Mouse (Mus musculus) megakaryocyte-erythroid progenitor cell, adult 5-6 weeks (primary cell): ENCODE results near the gene Lmo3. TPM values are rescaled to one million over a fixed set of nuclear protein-coding genes. Genes with fewer than 3 reads are reported as not detected.

ENCODE experiments used
- ATAC-seq: replicated peaks from 2 replicates; pipeline ENCODE4 v1.8.0; 2016; ENCODE audit warnings: mild to moderate bottlenecking, inconsistent platforms; ENCODE audit not compliant: severe bottlenecking, poor library complexity, low FRiP score, low TSS enrichment
- total RNA-seq, 2 experiments: library from RNA; stranded (forward) in 1 of 2; stranded (reverse) in 1 of 2; fragments of 200-1000, 215-1000 nt in 1 of 2; fragments of >200 nt in 1 of 2; fragmentation: Nextera tagmentation in 1 of 2; gene quantifications; 2 replicates each; pipeline ENCODE4 v1.2.3; 2014 to 2017

Lmo3 gene
- total RNA-seq, 2 experiments from 2014 or later: not detected

DNA sequence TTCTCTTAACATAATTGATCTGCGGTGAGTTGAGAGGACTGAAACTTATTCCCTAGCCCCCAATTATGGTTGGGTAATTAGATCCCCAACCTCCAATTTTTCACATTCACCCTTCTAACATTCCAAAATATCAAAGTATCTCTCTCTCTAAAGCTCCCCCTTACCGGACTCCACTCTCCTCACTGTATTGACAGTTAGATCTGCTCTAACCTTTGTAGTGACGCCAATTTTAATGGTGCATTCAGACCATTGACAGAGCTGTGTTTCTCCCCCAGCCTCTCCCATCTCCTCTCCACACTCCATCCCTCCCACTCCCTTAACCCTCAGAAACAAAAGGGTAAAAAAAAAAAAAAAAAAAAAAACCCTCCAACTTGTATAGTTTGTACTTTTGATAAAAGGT is 154.9 kb downstream of the Lmo3 start:
- ATAC-seq: no peak

DNA sequence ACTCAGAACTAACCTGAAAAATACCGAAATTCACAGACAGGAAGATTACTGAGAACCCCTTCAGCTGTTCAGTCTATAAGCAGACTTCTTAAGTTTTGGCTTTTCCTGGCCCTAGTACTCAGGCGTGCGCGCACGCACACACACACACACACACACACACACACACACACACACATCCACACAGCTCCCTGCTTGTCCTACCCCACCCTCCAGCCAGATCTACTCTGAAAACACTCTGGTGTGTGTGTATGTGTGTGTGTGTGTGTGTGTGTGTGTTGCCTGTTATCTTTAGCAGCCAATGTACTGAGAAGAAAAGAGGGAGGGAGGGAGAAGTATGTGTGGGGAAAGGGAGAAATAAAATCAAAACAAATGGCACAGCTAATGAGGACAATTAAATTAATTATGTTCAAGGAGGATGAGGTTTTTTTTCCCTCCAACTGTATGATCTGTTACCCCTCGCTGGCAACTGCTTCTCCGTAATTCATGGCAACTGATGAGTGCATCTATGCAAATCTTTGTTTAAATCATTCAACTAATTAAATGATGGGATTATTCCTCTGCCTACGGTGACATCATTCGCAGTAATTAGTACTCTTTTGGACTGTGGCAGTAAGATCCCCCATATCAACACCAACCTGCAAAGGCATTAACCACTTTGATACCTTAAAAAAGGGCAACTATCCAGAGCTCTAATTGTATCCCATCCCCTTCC is 157.1 kb downstream of the Lmo3 start:
- no peak for ATAC-seq

DNA sequence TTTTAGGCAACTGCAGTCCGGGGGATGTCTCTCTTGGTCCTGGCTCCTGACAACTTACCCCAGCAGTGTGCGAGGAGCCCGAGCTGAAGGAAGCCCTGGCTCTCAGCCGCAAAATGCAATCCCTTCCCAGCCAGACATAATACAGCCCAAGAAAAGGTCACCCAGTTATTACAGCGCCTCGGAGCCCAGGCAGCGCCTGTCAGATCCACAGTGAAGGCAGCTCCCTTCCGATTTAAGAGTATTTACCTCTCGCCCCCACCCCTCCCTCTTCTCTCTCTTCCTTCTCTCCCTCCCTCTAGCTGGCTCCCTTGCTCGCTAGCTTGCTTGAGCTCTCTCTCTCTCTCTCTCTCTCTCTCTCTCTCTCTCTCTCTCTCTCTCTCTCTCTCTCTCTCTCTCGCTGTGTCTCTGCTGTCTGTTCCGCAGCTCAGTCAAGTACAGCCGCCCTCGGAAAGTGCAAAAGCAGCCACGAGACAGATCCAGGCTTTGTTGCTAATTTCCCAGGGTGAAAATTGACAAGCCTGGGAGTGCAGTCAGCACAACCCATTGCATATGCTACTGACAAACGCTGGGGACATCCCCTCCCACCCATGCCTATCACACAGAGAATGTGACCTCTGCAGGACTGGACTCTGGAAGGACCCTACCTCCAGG is 159.0 kb downstream of the Lmo3 start:
- no peak for ATAC-seq

DNA sequence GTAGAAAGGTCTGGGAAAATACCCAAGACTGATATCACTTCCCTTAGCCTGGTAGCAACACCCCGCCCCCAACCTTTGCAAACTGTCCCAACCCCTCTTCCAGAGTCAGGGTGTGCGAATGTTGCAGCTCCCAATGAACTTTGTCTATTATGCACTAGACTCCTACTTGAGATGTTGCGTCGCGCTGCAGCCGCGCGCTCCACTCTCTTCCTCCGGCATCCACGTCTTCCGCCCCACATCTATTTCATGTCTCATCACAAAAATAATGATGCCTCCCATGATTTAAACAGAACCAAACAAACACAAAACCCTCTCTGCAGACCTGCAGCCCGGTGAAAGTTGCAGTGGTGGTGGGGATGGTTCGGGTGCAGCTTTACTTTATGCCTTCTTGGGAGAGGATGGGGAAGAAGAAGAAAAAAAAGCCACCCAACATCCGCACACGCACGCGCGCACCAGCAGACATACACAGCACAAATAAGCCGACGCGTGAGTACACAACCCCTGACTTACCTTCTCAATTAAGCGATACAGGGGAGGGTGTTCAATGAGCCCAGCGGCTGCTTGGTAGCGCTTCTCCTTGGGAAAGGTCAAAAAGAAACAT is 159.7 kb downstream of the Lmo3 start:
- no peak for ATAC-seq

DNA sequence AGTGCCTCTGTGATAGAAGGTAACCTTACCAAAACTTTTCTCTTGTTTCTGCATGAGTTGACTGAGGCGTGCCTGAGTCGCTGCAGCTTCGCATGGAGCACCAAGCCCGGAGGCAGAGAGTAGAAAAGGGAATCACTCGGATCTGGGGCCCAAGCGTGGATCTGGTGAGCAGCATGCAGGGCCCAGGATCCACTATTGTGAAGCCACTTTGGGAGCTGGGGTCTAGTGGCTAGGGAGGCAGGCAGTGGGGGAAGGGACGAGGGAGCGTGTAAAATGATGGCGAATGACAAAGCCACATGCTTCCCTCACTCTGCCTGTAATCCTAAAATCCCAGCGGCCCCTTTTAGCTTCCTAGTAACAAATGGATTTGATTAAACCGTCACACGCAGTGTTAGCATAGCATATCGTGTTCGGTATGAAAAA is 160.6 kb downstream of the Lmo3 start:
- no peak for ATAC-seq

DNA sequence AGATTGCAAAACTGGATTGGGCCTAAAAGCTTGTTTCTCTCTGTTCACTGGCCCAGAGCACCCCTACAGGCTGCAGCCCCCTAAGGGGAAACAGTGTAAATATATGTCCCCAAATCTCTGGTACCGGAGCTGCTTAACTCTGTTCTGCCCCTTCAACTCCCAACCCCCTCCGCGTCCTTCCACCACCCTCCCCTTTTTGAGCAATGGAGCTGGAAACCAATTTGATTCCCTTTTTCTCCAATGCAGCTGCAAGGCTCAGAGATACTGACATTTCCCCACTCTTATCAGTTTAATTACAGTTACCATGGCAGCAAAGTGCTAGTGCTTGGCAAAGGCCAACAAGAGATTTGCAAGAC is 161.3 kb downstream of the Lmo3 start:
- no peak for ATAC-seq

DNA sequence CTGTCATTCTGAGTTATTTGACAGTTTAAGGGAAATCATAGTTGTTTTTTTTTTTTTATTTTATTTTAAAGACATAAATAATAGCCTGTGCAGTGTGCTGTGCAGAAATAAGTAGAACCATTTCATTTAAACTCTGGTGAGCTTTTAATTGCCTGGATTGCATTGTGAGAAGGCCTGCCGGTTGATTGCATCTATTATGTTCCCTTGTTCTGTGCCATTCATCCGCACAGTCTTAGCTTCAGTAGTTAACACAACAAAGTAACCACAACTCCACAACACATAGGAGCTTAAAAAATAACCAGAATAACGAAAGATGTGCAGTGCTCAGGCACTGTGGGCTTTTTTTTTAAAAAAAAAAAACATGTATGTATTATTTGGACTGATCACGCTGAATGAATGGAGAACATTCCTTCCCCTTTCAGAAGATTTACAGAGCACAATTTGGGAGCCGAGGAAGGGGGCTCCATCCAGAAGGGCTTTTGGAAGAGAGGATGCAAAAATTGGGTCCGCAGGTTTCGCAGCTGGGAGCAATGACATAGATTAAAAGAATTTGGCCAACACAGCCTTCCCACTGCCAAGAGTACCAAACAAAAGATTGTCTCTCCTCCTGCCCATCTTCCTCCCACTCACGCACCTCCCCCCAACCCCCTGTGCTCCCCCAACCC is 161.8 kb downstream of the Lmo3 start:
- no peak for ATAC-seq

DNA sequence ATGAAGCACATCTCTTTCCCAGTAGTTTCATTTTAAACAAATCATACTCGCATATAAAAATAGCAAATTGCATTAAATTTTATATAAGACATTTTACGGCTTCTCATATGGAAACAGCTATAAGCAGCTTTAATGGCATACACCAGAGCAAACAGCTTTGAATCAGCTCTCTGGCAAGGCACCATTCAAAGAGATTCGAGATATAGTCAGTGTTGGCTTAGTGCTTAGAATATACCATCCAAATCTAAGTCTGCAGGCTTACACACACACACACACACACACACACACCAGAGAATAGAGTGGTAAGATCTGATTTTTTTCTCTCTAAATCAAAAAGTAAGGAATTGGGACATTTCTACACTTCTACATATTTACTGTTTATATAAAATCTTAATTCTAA is 169.7 kb downstream of the Lmo3 start:
- no peak for ATAC-seq

DNA sequence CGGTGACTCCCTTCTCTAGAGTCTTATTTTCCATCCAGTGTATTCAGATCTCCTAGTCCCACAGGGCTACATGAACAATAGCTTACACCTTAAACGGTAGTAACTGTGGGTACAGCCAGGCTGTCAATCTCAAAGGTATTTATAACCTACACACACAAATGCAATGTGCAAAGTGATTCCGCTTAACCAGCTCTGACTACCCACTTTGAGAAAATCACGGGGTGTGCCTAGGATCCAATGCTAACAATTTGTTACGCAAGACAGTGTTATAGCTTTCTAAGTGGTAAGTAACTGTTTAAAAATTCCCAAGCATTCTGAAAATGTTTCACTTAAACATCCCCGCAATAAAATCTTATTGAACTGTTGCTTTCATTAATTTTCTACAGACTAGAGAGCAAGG is 179.7 kb downstream of the Lmo3 start:
- no peak for ATAC-seq

DNA sequence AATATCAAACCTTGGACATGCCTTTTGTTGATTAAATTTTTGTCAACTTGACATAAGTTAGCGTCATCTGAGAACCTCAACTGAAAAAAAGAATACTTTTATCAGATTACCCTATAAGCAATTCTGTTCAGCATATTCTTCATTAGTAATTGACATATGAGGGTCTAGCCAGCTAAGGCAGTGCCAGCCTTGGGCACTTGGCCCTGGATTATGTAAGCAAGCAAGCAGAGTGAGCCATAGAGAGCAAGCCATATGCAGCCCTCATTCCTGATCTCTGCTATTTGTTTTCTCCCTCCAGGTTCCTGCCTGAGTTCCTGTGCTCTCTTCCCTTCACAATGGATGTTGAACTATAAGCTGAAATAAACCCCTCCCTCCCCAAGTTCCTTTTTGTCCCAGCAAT is 182.9 kb downstream of the Lmo3 start:
- no peak for ATAC-seq

DNA sequence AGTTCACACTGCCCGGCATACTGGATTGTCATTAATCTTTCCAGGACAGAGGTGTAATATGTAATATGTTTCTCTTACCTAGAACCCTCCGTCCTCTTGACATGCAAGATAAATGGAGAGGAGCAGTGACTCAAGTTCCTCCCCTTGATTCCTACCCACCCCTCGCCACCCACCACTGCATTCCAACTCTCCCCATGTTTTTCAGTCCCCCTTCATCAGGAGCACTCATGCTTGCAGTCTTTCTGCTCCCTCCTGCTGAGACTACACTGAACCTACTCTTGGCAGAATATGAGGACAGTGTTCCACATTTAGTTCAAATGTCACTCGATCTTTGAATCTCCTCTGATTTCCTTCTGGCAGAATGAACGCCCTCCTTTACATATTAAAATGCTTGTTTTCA is 190.7 kb downstream of the Lmo3 start:
- no peak for ATAC-seq

DNA sequence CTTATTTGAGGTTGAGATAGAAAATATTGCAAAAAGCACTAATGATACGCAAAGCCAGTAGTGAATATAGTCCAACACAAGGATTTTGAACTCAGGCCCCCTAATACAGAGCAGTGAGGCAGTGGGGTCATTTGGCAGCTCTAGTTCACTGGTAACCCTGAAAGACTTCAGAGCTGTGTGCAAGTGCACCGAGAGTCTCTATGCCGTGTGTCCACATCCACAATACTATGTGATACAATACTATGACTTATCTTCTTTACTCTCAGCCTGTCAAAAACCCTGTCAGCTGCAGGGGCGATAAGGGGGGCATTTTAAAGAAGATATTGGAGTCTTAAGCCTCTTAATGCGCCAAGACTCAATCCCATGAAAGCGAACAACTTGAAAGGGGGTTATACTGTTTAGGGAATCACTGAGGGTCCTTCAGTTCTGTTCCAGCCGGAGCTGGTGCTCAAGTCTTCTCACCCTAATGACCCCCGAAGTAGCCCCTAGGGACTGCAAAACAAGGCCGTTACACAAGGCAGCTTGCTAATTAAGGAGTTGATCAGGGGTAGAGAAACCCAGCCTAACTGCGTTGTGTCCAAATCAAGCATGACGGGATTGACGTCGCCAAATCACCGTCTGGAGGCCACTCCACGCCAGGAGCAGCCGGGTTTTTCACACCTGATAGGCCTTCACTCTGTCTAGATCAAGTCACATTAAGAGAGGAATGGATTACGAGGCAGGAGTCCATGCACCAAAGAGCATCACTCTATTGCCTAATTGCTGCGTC is 193.4 kb downstream of the Lmo3 start:
- ATAC-seq: no peak

DNA sequence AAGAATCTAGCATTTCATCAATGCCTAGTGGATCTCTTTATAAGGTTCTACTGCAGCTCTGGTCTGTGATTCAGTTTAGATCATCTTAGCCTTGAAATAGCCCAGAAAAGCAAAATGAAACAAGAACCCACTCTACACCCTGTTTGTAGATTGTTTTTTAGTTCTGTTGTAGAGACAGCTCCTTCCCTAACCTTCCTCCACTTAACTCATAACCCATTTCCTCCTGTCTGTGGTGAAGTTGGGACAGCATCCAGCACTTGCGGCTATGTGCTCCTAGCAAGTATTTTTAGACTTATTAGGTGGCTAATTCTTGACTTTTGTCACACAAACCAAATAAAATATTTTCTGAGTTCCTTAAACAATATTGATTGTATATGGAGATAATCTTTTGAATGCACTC is 198.6 kb downstream of the Lmo3 start:
- ATAC-seq: no peak

DNA sequence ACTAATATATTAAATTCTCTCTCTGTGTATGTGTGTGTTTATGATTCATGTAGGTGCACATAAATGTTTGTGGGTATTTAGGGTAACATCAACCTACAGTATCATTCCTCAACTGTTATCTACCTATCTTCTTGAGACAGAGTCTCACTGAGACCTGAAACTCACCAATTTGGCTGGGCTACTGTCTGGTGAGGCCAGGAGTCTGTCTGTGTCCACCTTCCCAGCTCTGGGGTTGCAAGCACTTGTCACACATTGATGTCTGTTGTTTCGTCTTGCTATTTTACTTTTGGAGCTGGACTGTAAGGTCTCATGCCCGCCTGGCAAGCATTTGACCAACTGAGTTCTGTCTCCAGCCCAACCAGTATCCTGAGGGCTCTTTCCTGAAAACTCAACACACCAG is 210.6 kb downstream of the Lmo3 start:
- no peak for ATAC-seq

DNA sequence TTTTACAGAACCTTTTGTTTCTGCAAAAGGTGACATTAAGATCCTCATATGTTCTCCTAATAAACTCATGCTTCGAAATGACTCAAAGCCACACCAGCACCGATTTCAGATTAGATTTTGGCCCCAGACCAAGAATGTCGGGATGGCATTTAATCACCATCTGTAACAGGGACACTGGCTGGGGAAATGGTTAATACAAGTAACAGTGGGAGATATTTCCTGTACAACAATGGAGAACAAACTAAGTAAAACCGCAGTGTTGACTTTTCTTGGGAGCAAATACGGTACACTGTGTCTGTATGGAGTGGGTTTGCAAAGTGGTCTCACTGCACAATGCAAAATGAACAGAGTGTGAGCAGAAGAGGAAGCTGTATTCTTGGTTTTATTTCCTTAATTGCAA is 217.7 kb downstream of the Lmo3 start:
- ATAC-seq: no peak

DNA sequence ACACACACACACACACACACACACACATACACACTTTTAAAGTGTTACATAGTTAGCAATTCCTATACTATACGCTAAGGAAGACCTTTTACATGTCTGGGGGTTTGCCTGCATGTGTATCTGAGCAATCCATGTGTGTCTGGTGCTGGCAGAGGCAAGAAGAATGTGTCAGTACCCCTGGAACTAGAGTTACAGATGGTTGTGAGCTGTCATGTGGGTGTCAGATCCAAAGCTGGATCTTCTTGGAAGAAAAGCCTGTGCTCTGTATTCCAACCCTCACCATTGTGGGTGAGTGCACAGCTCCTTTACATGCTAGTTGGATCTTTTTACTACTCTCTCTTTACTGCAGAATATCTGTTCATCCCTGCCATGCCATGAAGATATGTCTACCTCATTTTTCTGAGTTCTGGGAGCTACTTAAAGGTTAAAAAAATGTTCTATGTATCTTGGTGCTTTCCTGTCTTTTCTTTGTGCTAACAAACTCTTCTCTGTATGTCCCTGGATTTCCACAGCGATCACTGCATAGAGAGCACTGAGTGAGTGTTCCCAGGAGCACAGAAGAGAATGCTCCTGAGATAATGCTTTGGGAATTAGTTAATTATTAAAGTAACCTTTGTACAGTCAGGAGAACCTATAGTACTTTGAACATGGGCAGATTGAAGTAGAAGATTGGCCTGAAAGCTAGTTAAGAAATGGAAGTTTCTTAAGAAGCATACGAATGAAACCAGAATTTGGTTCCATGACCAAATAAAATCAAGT is 231.0 kb downstream of the Lmo3 start:
- ATAC-seq: no peak

DNA sequence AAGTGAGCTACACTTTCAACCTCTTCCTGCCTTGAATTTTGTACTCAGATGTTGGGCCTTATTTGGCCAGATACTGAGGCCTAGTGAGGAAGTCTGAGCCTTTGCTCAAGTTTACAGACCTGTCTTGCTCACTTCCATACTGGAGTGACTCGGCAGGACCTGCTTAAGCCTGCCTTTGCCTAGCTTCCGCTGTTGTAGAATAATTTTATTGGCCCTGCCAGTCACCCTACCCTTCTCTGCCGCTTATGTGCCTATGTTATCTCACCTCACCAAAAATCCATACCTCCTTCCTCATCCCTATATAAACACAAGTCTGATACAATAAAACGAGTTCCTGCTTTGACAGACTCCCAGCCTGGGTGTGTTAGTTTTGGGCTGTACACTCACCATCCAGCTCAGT is 235.2 kb downstream of the Lmo3 start:
- no peak for ATAC-seq

DNA sequence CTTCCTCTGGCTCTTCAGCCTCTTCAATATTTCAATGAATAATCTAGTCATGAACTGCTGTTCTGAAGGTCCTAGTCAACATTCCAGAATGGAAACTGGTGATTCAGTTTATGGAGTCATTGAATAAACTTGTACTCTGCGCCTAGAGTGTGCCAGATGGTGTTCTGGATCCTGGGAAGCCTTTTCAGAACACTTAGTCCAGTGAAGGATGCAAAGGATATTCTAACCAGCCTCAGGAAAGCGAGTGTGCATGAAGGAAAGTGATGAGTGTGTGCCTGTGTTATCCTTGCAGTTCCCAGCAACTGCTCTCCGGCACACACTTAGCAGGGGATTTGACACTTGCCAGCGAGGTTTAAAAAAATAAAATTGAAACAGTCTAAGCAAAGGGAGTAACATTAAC is 245.9 kb downstream of the Lmo3 start:
- ATAC-seq: no peak

DNA sequence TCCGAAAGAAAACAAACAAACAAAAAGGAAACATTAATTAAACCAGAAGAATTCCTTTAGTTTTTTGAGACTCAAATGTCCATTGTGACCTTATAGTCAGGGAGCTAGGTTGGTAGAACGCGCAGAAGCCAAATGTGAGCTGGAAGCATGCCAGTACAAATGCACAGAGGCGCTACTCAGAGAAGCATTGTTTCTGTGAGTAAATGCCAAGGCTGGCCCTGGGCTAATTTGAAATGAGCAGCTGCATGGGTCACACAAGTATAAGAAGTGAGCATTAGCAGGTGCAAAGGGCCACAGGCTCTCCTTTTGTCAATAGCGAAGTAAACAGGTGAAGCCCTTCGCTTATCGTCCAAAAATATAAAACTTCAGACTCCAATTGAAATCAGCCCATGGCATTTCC is 247.8 kb downstream of the Lmo3 start:
- no peak for ATAC-seq
